In the genomic region with DNA sequence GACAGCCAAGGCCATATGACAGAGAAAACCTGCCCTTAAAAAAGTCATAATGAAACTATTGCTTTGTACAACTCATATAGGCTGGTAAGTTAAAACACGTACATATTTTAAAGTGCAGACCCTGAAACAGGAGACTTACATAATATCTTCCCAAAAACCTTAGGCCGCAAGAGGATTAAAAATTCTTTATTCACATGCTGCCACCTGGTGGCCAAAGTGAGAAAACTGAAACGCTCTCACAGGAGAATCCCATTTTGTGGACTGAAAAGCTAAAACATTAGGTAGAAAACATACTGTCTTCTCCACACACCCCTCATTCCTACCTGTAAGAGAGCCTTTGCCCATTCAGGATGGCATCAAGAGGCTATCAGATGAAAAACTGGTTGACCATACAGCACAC, we compare ENCODE assay signal across 8 mouse cellular contexts. TPM values are rescaled to one million over a fixed set of nuclear protein-coding genes. Genes with fewer than 3 reads are reported as not detected.
DNase-seq lines count a peak whose midpoint lies in the region; ATAC-seq and TF ChIP-seq lines count a peak whose summit lies in the region.

No protein-coding gene starts in this region.

- no peak overlapping the region for H3K4me2 ChIP-seq in heart, embryonic 12.5 days
- no peak overlapping the region for H3K4me2 ChIP-seq in midbrain, embryonic 14.5 days (ENCODE audit: low read length)

- no peak overlapping the region for H3K27ac ChIP-seq in heart, embryonic 12.5 days (ENCODE audit: poor library complexity, severe bottlenecking)
- no peak overlapping the region for H3K27ac ChIP-seq in cerebellum, adult 2 months (ENCODE audit: insufficient read depth, low read length)
- no peak overlapping the region for H3K27ac ChIP-seq in midbrain, embryonic 14.5 days (replicated peaks; ENCODE audit: low read depth, low read length)

- no peak overlapping the region for H3K4me3 ChIP-seq in heart, embryonic 12.5 days
- H3K4me3 ChIP-seq in G1E (ENCODE audit: low read depth, low read length), result no peak overlapping the region
- H3K4me3 ChIP-seq in cerebellum, adult 2 months (replicated peaks; ENCODE audit: insufficient read depth, low read depth, low read length), result no peak overlapping the region
- H3K4me3 ChIP-seq in midbrain, embryonic 14.5 days (replicated peaks; ENCODE audit: low read depth, low read length), result no peak overlapping the region

- intact Hi-C loops in heart, postnatal 10 days (cut with DNase I), result loop anchor here (1.0 to 5.0 kb wide), 2 partner anchors 381 to 545 kb away; no protein-coding TSS in a partner anchor

- 25% methylated on average over 3 of the region's 3 CpGs for WGBS in heart, embryonic 12.5 days
- 9% methylated on average over 3 of the region's 3 CpGs for WGBS in cerebellum, adult 2 months
- WGBS in midbrain, embryonic 14.5 days, result 22% methylated on average over 3 of the region's 3 CpGs

- no peak for ATAC-seq in heart, embryonic 12.5 days (ENCODE audit: insufficient number of reproducible peaks, low FRiP score)
- no peak for ATAC-seq in G1E (ENCODE audit: extremely low read depth, insufficient number of reproducible peaks, low FRiP score, poor library complexity, severe bottlenecking)
- peak; percentile 18; the same call in 1 of the 2 replicates for ATAC-seq in midbrain, embryonic 14.5 days (ENCODE audit: low FRiP score, low TSS enrichment)

- peaks cover 19% of the 10 kb centered on the region for H3K36me3 ChIP-seq in heart, embryonic 12.5 days
- H3K36me3 ChIP-seq in G1E (replicated peaks), result peaks cover 35% of the 10 kb centered on the region
- H3K36me3 ChIP-seq in midbrain, embryonic 14.5 days (ENCODE audit: control insufficient read depth, insufficient read depth, low read length), result peaks cover 28% of the 10 kb centered on the region

- TF ChIP-seq CTCF in G1E (IDR thresholded peaks at IDR 0.05; ENCODE audit: low read depth, low read length), result 0 out of 2 replicates have a peak, but pooled peaks have one; percentile 5
- TF ChIP-seq CTCF in cerebellum, adult 2 months (IDR thresholded peaks at IDR 0.05; ENCODE audit: borderline replicate concordance, insufficient read depth, low read depth, low read length), result peak; percentile 8; the same call in 1 of the 2 replicates

- no peak overlapping the region for H3K9ac ChIP-seq in heart, embryonic 12.5 days
- no peak overlapping the region for H3K9ac ChIP-seq in midbrain, embryonic 14.5 days (replicated peaks; ENCODE audit: low read length)

- 0 out of 2 replicates have a peak, but pooled peaks cover 5% of the 10 kb centered on the region for H3K4me1 ChIP-seq in heart, embryonic 12.5 days (replicated peaks)
- H3K4me1 ChIP-seq in G1E (ENCODE audit: insufficient read depth, low read depth, low read length), result 0 out of 2 replicates have a peak, but pooled peaks cover 4% of the 10 kb centered on the region
- H3K4me1 ChIP-seq in cerebellum, adult 2 months (ENCODE audit: control insufficient read depth, insufficient read depth, low read length), result no peaks in the 10 kb centered on the region; the same call in 1 of the 2 replicates
- H3K4me1 ChIP-seq in midbrain, embryonic 14.5 days (ENCODE audit: control insufficient read depth, insufficient read depth, low read length), result no peaks in the 10 kb centered on the region

- no peak for TF ChIP-seq POLR2A in cerebellum, adult 2 months (IDR thresholded peaks at IDR 0.05; ENCODE audit: borderline replicate concordance, insufficient read depth, low read length)

- H3K9me3 ChIP-seq in heart, embryonic 12.5 days (replicated peaks), result no peaks in the 10 kb centered on the region
- peaks cover 2% of the 10 kb centered on the region; the same call in 1 of the 2 replicates for H3K9me3 ChIP-seq in G1E (replicated peaks)
- H3K9me3 ChIP-seq in midbrain, embryonic 14.5 days (ENCODE audit: control insufficient read depth, low read length), result no peaks in the 10 kb centered on the region

- H3K27me3 ChIP-seq in heart, embryonic 12.5 days (replicated peaks), result no peaks in the 10 kb centered on the region; the same call in 1 of the 2 replicates
- peaks cover 8% of the 10 kb centered on the region for H3K27me3 ChIP-seq in G1E (ENCODE audit: insufficient read depth, low read length)
- H3K27me3 ChIP-seq in cerebellum, adult 2 months (ENCODE audit: control insufficient read depth, insufficient read depth, low read length), result no peaks in the 10 kb centered on the region
- no peaks in the 10 kb centered on the region for H3K27me3 ChIP-seq in midbrain, embryonic 14.5 days (ENCODE audit: control insufficient read depth, insufficient read depth, low read length)

- DNase-seq in heart, adult 18-20 months, result peak; percentile 34 to 78
- DNase-seq in G1E (ENCODE audit: low spot score), result no peak
- peak; percentile 52 to 56 for DNase-seq in cerebellum, adult 2 months
- peak; percentile 65 to 77 for DNase-seq in heart, postnatal 10 days
- DNase-seq in layer of hippocampus, postnatal 10 days (ENCODE audit: low spot score in 2 of 2), result peak; percentile 75 to 81
- DNase-seq in midbrain, embryonic 14.5 days, result peak; percentile 90
- peak; percentile 71 for DNase-seq in thymus, postnatal 4 days

RNA-seq across cellular contexts. Expression of a gene that starts 21.1 kb away (rescaled TPM):
- 10 to 100 TPM; 14.9 to 16.7 TPM for total RNA-seq in heart, adult 18-20 months (2021)
- 28.9 and 29.3 TPM in 2 replicates for polyA plus RNA-seq in heart, embryonic 12.5 days (2016; fragmentation: Nextera tagmentation; extraction: Ambion mirVana)
- total RNA-seq in G1E (2014; fragmentation: Nextera tagmentation) (10.9 and 11.1 TPM in 2 replicates), G1E (2017) (11.8 and 12.4 TPM in 2 replicates)
- 1.6 and 5.2 TPM in 2 replicates for polyA plus RNA-seq in G1E (2012)
- polyA plus RNA-seq in cerebellum, adult 2 months (2012; rRNA removed), result 20.8 and 24.1 TPM in 2 replicates
- total RNA-seq in heart, postnatal 10 days (2021), result 10 to 100 TPM; 18.0 to 18.1 TPM
- 10 to 100 TPM; 31.2 to 31.7 TPM for total RNA-seq in layer of hippocampus, postnatal 10 days (2021)
- polyA plus RNA-seq in midbrain, embryonic 14.5 days (2014; fragmentation: Nextera tagmentation; extraction: Ambion mirVana), result 43.5 and 44.8 TPM in 2 replicates

RNA-seq across cellular contexts. Expression of a gene that starts 40.0 kb away (rescaled TPM):
- total RNA-seq in heart, adult 18-20 months (2021), result 100 to 1,000 TPM; 122 to 176 TPM
- polyA plus RNA-seq in heart, embryonic 12.5 days (2016; fragmentation: Nextera tagmentation; extraction: Ambion mirVana), result 303 and 308 TPM in 2 replicates
- total RNA-seq in G1E (2014; fragmentation: Nextera tagmentation), result 174 and 178 TPM in 2 replicates
- total RNA-seq in G1E (2017), result 232 and 353 TPM in 2 replicates
- polyA plus RNA-seq in G1E (2012), result 124 and 221 TPM in 2 replicates
- 83.7 and 93.0 TPM in 2 replicates for polyA plus RNA-seq in cerebellum, adult 2 months (2012; rRNA removed)
- 100 to 1,000 TPM in 1 of 2 experiments, 10 to 100 TPM in 1; 95.0 to 120 TPM for total RNA-seq in heart, postnatal 10 days (2021)
- 100 to 1,000 TPM; 374 to 409 TPM for total RNA-seq in layer of hippocampus, postnatal 10 days (2021)
- polyA plus RNA-seq in midbrain, embryonic 14.5 days (2014; fragmentation: Nextera tagmentation; extraction: Ambion mirVana), result 669 and 677 TPM in 2 replicates
